Mouse (Mus musculus) hindbrain, embryonic 12.5 days (tissue): Measurements from ENCODE around the gene Exoc6. TPM values are rescaled to one million over a fixed set of nuclear protein-coding genes. Genes with fewer than 3 reads are reported as not detected.
A peak's percentile ranks its signal among the peaks of the same experiment; 100 is the strongest.

Experiments used
- ATAC-seq: fragments of 200-750 bp; cut with Nextera tagmentation; 2 replicates; pipeline ENCODE4 v1.8.0; 2017; ENCODE audit warnings: moderate TSS enrichment; ENCODE audit not compliant: low FRiP score
- H3K27ac ChIP-seq: fragments of 300-500 bp; sonication (generic); 2 replicates; pipeline ENCODE4 v1.5.1; 2016; ENCODE audit warnings: mild to moderate bottlenecking
- H3K27me3 ChIP-seq: fragments of 300-500 bp; sonication (generic); 2 replicates; pipeline ENCODE4 v1.6.1; 2016; ENCODE audit warnings: mild to moderate bottlenecking
- H3K36me3 ChIP-seq: fragments of 300-500 bp; sonication (generic); 2 replicates; pipeline ENCODE4 v1.6.1; 2016; ENCODE audit warnings: mild to moderate bottlenecking
- H3K4me1 ChIP-seq: fragments of 300-500 bp; sonication (generic); 2 replicates; pipeline ENCODE4 v1.6.1; 2016
- H3K4me2 ChIP-seq: fragments of 300-500 bp; sonication (generic); replicated peaks from 2 replicates; pipeline ENCODE4 v1.6.1; 2016; ENCODE audit warnings: mild to moderate bottlenecking
- H3K4me3 ChIP-seq: fragments of 300-500 bp; sonication (generic); 2 replicates; pipeline ENCODE4 v1.5.1; 2016; ENCODE audit warnings: mild to moderate bottlenecking
- H3K9ac ChIP-seq: fragments of 300-500 bp; sonication (generic); 2 replicates; pipeline ENCODE4 v1.6.1; 2016; ENCODE audit warnings: mild to moderate bottlenecking, moderate library complexity
- H3K9me3 ChIP-seq: fragments of 300-500 bp; sonication (generic); replicated peaks from 2 replicates; pipeline ENCODE4 v1.6.1; 2016; ENCODE audit warnings: mild to moderate bottlenecking
- WGBS: fragments of 180-500 bp; shearing (Covaris S2); methylation state at CpG from one replicate; pipeline ENCODE4 v1.1.7; 2016; 5-methylcytosine and 5-hydroxymethylcytosine counted together
- polyA plus RNA-seq: library from polyadenylated mRNA; unstranded; fragments of >200 nt; fragmentation: Nextera tagmentation; extraction: Ambion mirVana; gene quantifications from 2 replicates; pipeline ENCODE4 v1.2.1, GENCODE M21; 2016

Exoc6 gene
- polyA plus RNA-seq, 1 experiment from 2014 or later = 9.5 TPM

DNA sequence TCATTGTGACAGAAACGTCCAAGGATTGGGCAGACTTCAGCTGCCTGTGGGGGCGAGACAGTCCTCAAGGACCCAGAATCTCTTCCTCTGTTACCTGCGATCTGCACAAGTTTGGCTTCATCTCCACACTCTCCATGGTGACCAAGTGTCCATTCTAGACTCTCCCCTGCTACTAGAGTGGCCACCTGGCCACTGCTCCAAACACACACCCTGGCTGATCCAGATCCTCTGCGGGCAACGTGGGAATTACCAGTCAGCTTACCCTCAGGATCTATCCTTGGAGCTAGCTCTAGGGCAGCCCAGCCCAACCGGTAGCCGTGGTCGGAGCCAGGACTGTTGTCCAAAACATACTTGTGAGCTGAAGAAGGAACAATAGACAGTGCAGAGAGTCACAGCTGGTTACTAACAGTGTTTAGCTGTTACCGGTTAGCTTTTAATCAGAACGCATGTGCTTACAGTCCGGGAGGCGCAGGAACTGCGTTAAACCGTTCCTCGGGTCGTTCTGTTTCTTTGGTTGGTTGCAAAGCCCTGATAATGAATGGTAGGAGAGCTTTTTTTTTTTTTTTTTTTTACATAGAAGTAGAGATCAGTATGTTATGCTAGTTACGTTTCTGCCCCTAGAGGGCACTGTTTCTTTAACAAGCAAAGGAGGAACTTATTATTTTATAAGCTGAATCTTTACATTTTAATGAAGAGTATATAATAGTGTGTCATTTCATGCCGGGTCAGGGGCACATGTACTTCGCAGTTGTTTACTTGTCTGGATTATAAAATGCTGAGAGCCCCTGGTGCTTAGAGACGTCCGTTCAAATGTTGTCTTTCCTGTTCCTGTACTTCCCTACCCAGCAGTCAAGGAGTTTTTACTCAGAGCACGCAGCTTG is 52.0 kb downstream of the Exoc6 start:
- Histone ChIP-seq H3K4me2 (peak overlapping the region; percentile 21), H3K27me3 (no peaks in the 10 kb centered on the region), H3K4me1 (peaks cover 3% of the 10 kb centered on the region; the same call in 1 of the 2 replicates), H3K4me3 (no peak overlapping the region), H3K9me3 (no peaks in the 10 kb centered on the region), H3K9ac (no peak overlapping the region), H3K36me3 (no peaks in the 10 kb centered on the region), H3K27ac (no peak overlapping the region)
- 42% methylated on average over 22 of the region's 22 CpGs for WGBS
- ATAC-seq = 0 out of 2 replicates have a peak, but pooled peaks have one; percentile 16

DNA sequence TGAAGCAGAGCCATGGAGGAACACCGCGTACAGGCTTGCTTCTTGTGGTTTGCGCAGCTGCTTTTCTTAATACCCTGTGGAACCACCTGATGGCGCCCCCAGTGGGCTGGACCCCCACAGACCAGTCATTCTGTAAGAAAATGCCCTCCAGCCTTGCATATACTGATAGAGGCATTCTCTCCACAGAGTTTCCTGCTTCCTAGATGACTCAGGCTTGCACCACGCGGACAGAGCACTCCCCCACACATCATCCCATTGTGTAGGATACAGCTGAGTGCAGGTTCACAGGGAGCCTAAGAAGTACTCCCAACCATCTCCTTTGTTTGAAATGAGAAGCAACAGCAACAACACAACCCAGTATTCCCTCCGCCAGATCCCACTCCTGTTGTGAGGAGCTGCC is 59.8 kb downstream of the Exoc6 start:
- Histone ChIP-seq H3K4me2 (no peak overlapping the region), H3K4me3 (no peak overlapping the region), H3K9ac (no peak overlapping the region), H3K9me3 (no peaks in the 10 kb centered on the region), H3K4me1 (no peaks in the 10 kb centered on the region), H3K27me3 (no peaks in the 10 kb centered on the region), H3K36me3 (no peaks in the 10 kb centered on the region), H3K27ac (no peak overlapping the region)
- ATAC-seq = no peak
- 69% methylated on average over 7 of the region's 7 CpGs for WGBS

DNA sequence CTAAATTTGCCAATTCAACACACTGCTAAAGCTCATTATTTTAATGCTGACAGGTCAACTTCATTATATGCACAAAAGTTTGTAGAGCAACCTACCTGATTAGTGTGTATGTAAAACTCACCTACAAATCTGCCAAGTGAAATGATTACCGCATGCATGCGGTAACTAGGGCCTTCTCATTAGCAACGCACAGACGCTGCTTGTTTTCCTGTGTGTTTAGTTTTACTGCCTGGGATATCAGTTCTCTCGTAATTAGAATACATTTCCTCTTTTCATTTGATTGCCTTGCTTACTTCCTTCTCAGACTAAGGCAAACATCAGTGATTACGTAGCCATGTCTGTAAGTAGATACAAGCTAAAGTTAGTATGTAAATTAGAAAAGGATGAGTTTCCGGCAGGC is 62.7 kb downstream of the Exoc6 start:
- Histone ChIP-seq H3K4me2 (no peak overlapping the region), H3K9ac (no peak overlapping the region), H3K4me1 (no peaks in the 10 kb centered on the region), H3K36me3 (no peaks in the 10 kb centered on the region), H3K27ac (no peak overlapping the region), H3K9me3 (no peaks in the 10 kb centered on the region), H3K27me3 (no peaks in the 10 kb centered on the region), H3K4me3 (no peak overlapping the region)
- ATAC-seq = no peak
- WGBS = 92% methylated on average over 7 of the region's 7 CpGs

DNA sequence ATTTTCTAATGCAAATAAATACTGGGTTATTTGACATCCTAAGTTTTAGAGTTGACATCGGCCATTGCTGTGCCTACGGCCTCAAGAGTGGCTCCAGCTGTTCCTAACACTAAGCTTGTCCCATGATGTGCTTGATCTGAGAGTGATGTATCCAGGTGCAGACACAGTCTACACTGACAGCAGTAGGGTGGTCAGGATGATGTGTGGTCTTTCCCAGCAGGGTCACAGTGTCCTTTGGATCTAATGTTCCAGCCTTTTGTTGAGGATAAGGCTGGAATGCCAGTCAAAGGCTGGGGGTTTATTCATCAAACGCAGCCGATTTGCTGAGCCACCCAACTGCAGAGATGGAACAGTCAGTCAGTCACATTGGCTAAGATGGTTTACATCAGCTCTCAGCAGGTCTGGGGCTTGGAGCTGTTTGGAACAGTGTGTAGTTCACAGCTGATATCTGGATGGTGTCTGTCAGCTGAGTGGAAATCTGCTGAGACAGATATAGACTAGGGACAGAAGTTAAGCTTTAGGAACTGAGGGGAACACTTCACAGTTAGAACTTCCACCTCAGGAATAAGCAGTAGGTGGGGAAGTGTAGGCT is 64.9 kb downstream of the Exoc6 start:
- H3K4me2 ChIP-seq = no peak overlapping the region
- no peaks in the 10 kb centered on the region for H3K4me1 ChIP-seq
- no peaks in the 10 kb centered on the region for H3K36me3 ChIP-seq
- H3K9me3 ChIP-seq = no peaks in the 10 kb centered on the region
- no peak overlapping the region for H3K27ac ChIP-seq
- 58% methylated on average over 4 of the region's 4 CpGs for WGBS
- ATAC-seq = no peak
- H3K4me3 ChIP-seq = no peak overlapping the region
- no peak overlapping the region for H3K9ac ChIP-seq
- H3K27me3 ChIP-seq = no peaks in the 10 kb centered on the region

DNA sequence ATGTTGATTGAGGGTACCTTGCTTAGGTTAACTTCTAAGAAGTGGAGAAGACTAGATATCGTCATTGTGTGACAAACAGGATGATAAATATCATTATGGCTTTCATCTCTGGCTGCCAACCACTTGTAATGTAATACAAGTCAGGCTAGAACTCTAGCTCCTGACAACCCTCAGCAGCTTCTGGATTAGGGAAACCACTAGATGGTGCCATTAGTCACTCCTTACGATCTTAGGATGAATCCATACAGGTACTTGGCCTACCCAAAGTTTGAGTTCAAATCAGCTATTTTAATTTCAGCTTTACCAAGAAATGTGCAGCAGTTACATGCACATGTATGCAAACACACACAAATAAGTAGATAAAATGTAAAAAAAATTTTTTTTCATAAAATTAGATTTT is 97.8 kb downstream of the Exoc6 start:
- Histone ChIP-seq H3K36me3 (no peaks in the 10 kb centered on the region), H3K4me3 (no peak overlapping the region), H3K27ac (no peak overlapping the region), H3K4me1 (no peaks in the 10 kb centered on the region), H3K27me3 (no peaks in the 10 kb centered on the region), H3K9me3 (no peaks in the 10 kb centered on the region), H3K4me2 (no peak overlapping the region), H3K9ac (no peak overlapping the region)
- 43% methylated on average over 2 of the region's 2 CpGs for WGBS
- ATAC-seq = no peak

DNA sequence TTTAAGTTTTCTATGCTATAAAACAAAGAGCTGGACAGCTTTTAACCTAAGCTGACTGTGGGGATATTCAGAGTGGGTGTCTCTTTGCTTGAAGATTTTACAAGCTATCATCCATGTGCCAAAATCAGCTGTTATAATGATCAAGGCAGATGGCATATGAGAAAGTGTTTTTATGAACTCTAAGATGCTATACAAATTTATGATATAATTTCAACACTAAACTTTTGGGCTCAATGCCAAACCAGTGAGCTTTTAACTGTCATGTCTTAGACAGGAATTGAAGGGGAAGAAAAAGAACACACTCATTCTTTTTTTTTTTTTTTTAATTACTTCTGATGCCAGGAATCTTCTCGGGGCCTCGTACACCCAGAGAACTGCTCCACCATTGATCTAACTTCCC is 100.3 kb downstream of the Exoc6 start:
- H3K4me1 ChIP-seq = 0 out of 2 replicates have a peak, but pooled peaks cover 3% of the 10 kb centered on the region
- no peak overlapping the region for H3K9ac ChIP-seq
- H3K4me2 ChIP-seq = no peak overlapping the region
- no peak overlapping the region for H3K4me3 ChIP-seq
- H3K9me3 ChIP-seq = no peaks in the 10 kb centered on the region
- H3K36me3 ChIP-seq = no peaks in the 10 kb centered on the region
- no peak for ATAC-seq
- WGBS = 78% methylated on average over 2 of the region's 2 CpGs
- H3K27ac ChIP-seq = no peak overlapping the region
- H3K27me3 ChIP-seq = no peaks in the 10 kb centered on the region

DNA sequence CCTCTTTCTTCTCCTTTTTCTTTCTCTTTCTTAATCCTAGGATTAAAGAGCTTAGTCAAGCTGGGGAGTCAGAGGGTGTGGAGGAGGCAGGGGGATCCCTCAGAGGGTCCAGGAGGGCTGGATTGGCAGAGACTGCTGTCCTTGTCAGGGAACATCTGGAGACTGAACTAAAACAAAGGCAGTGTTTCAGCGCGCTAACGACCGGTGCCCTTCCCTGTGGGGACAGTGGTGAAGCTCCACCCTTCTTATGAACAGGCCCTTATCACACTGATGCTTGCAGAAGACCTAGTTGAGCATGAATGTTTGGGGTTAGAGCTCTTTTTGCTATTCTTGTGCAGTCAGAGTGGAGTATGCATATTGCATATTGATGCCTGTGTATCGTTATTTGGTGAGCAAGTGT is 103.8 kb downstream of the Exoc6 start:
- no peak overlapping the region for H3K4me2 ChIP-seq
- no peaks in the 10 kb centered on the region for H3K9me3 ChIP-seq
- H3K36me3 ChIP-seq = no peaks in the 10 kb centered on the region
- no peaks in the 10 kb centered on the region for H3K27me3 ChIP-seq
- H3K9ac ChIP-seq = no peak overlapping the region
- peaks cover 9% of the 10 kb centered on the region for H3K4me1 ChIP-seq
- no peak overlapping the region for H3K27ac ChIP-seq
- no peak overlapping the region for H3K4me3 ChIP-seq
- no peak for ATAC-seq
- WGBS = 35% methylated on average over 5 of the region's 5 CpGs

DNA sequence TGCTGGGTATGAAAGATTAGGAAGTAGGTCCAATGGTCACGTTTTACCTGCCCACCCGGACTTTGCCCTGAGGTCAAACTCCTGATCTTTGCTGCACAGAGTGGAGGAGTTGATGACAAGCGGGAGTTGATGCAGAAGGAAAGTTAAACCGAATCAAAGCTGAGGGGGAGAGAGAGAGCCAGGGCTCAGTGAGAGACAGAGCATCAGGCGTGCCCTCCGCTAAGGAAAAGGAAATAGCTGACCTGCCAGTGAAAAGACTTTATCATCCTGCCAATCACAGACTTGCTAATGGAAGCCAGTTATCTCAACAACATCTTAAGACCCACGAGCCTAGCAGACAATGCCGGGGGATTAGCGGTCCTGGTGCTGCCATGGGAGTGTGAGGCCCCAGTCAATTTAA is 106.2 kb downstream of the Exoc6 start:
- H3K9me3 ChIP-seq = no peaks in the 10 kb centered on the region
- peaks cover 9% of the 10 kb centered on the region for H3K4me1 ChIP-seq
- no peak overlapping the region for H3K4me2 ChIP-seq
- WGBS = 5% methylated on average over 9 of the region's 9 CpGs
- no peak for ATAC-seq
- no peak overlapping the region for H3K9ac ChIP-seq
- no peaks in the 10 kb centered on the region for H3K27me3 ChIP-seq
- no peaks in the 10 kb centered on the region for H3K36me3 ChIP-seq
- no peak overlapping the region for H3K4me3 ChIP-seq
- no peak overlapping the region for H3K27ac ChIP-seq

DNA sequence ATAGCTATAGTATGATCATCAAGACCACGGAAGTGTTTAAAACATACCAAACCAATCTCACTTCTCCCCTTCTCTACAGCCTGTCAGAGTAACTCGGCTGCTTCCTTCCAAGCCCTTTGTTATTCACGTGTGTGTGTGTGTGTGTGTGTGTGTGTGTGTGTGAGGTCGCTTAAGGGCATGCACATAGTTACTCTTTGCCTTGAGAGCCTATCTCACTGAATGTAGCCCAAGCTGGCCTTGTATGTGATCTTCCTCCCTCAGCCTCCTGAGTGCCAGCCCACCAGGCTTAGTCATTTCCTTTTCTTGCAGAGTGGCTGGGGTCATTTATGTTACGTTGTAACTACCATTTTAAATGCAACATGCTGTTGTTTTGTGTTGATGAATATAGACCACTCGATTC is 115.0 kb downstream of the Exoc6 start:
- ATAC-seq = no peak
- 71% methylated on average over 6 of the region's 6 CpGs for WGBS
- Histone ChIP-seq H3K4me2 (no peak overlapping the region), H3K27me3 (no peaks in the 10 kb centered on the region), H3K27ac (no peak overlapping the region), H3K4me1 (no peaks in the 10 kb centered on the region), H3K9me3 (no peaks in the 10 kb centered on the region), H3K4me3 (no peak overlapping the region), H3K36me3 (no peaks in the 10 kb centered on the region), H3K9ac (no peak overlapping the region)

DNA sequence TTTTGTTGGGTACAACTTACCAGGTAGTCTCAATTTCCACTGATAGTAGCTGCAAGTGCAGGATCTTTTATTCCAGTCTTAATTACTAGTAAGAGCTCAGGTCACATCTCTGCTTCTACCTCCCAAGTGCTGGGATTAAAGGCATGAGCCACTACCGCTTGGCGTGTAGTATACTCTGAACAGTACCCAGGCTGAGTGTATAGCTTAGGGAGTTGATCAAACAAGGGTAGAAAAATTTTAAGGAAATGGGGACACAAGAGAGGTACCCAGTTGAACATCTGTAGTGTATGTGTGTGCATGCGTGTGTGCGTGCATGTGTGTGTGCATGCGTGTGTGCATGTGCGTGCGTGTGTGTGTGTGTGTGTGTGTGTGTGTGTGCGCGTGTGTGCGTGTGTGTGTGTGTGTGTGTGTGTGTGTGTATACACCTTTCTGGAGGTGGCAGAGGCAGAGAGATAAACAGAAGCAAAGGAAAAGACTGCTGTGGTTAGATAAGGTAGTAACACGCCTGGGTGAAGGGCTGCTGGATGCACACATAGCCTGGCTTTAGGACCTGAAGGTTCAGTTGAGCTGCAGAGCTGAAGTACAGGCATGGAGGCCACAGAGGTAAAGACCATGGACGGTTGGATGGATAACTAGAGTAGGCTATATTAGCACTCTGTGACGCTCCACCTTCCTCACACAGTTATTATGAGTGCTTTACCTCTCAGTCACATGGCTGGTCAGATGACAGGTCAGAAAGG is 117.8 kb downstream of the Exoc6 start:
- Histone ChIP-seq H3K9me3 (no peaks in the 10 kb centered on the region), H3K4me3 (no peak overlapping the region), H3K9ac (no peak overlapping the region), H3K36me3 (no peaks in the 10 kb centered on the region), H3K4me2 (no peak overlapping the region), H3K27me3 (no peaks in the 10 kb centered on the region), H3K4me1 (0 out of 2 replicates have a peak, but pooled peaks cover 5% of the 10 kb centered on the region), H3K27ac (no peak overlapping the region)
- 81% methylated on average over 13 of the region's 13 CpGs for WGBS
- ATAC-seq = no peak

DNA sequence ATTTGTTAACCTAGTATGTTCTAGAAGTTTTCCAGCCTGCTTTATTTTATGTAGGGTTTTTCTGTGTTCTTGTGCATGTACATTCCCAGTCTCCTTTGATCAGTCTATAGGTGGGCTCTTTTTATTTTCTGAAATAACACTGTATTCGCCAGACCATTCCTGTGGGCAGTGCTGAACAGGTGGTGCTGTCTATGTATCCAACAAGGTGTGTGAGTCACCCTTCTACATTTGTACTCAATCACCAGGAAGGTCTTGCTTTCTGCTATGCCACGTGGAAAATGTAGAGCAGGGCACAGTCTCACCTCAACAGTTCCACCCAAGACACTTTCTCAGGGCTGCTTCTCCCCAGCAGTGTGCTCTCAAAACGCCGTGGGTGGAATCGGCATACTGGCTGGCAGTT is 118.4 kb downstream of the Exoc6 start:
- no peak for ATAC-seq
- Histone ChIP-seq H3K27ac (no peak overlapping the region), H3K9me3 (no peaks in the 10 kb centered on the region), H3K4me3 (no peak overlapping the region), H3K9ac (no peak overlapping the region), H3K4me1 (0 out of 2 replicates have a peak, but pooled peaks cover 5% of the 10 kb centered on the region), H3K4me2 (no peak overlapping the region), H3K27me3 (no peaks in the 10 kb centered on the region), H3K36me3 (no peaks in the 10 kb centered on the region)
- 94% methylated on average over 5 of the region's 5 CpGs for WGBS

DNA sequence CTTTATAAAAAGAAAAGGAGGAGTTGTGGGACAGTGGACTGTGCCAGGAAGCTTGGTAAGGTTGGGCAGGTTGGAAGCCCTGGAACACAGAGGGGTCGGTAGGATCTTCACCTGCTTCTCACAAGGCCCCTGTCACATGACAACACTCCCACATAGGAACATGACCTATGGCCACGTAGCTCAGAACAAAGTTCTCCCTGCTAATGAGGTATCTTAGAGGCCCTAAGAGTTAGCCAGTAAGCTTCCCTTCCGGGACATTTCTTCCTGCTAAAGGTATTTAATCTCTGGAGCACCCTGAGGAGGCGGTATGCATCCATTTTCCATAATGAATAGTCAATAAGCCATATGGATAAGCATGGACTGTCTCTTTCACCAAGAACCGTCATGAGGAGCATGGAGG is 119.3 kb downstream of the Exoc6 start:
- H3K4me1 ChIP-seq = 0 out of 2 replicates have a peak, but pooled peaks cover 5% of the 10 kb centered on the region
- H3K27ac ChIP-seq = no peak overlapping the region
- H3K4me2 ChIP-seq = no peak overlapping the region
- H3K36me3 ChIP-seq = no peaks in the 10 kb centered on the region
- H3K9me3 ChIP-seq = no peaks in the 10 kb centered on the region
- 79% methylated on average over 5 of the region's 5 CpGs for WGBS
- no peak overlapping the region for H3K4me3 ChIP-seq
- no peaks in the 10 kb centered on the region for H3K27me3 ChIP-seq
- ATAC-seq = no peak
- no peak overlapping the region for H3K9ac ChIP-seq
